Mouse (Mus musculus) spleen, adult 2 months (tissue): ENCODE data around the gene Sart3. TPM values are rescaled to one million over a fixed set of nuclear protein-coding genes. Genes with fewer than 3 reads are reported as not detected.

Experiments used
- DNase-seq, 2 experiments: peaks; one replicate each; pipeline versions ENCODE4 v3.0.0 to v3.0.0-alpha.2; 2012 to 2021; ENCODE audit warnings: low spot score in 2 of 2, low read depth in 1 of 2
- H3K27ac ChIP-seq: fragments of 200-500 bp; 2 replicates; pipeline ENCODE4 v1.5.1; 2012; ENCODE audit warnings: low read length, inconsistent platforms; ENCODE audit not compliant: insufficient read depth
- H3K27me3 ChIP-seq: fragments of 200-500 bp; 2 replicates; pipeline ENCODE4 v1.6.1; 2012; ENCODE audit warnings: mild to moderate bottlenecking, moderate library complexity, low read length, inconsistent platforms; ENCODE audit not compliant: control insufficient read depth, insufficient read depth
- H3K36me3 ChIP-seq: fragments of 200-500 bp; 2 replicates; pipeline ENCODE4 v1.6.1; 2012; ENCODE audit warnings: mild to moderate bottlenecking, low read length, inconsistent platforms; ENCODE audit not compliant: control insufficient read depth, insufficient read depth
- H3K4me1 ChIP-seq: fragments of 200-500 bp; 2 replicates; pipeline ENCODE4 v1.6.1; 2011; ENCODE audit warnings: inconsistent platforms; ENCODE audit not compliant: control insufficient read depth, insufficient read depth, insufficient read length
- H3K4me3 ChIP-seq: fragments of 200-500 bp; 2 replicates; pipeline ENCODE4 v1.5.1; 2011; ENCODE audit warnings: mild to moderate bottlenecking, inconsistent platforms; ENCODE audit not compliant: insufficient read depth, insufficient read length; ENCODE audit errors: extremely low read depth
- CTCF ChIP-seq: fragments of 200-500 bp; IDR thresholded peaks from 2 replicates; pipeline ENCODE4 v1.5.1; 2011; ENCODE audit warnings: mild to moderate bottlenecking, inconsistent platforms; ENCODE audit not compliant: insufficient read depth, insufficient read length, insufficient replicate concordance; ENCODE audit errors: extremely low read depth
- POLR2A ChIP-seq: fragments of 200-500 bp; IDR thresholded peaks from 2 replicates; pipeline ENCODE4 v1.6.1; 2011; ENCODE audit warnings: low read depth, low read length, inconsistent platforms
- WGBS: fragments of 180-500 bp; shearing (Covaris S2); methylation state at CpG from one replicate; pipeline ENCODE4 v1.1.7; 2018; 5-methylcytosine and 5-hydroxymethylcytosine counted together
- polyA plus RNA-seq: library from polyadenylated mRNA; depleted of rRNA; stranded (reverse); fragments of >200 nt; gene quantifications from 2 replicates; pipeline ENCODE4 v1.2.3, GENCODE M21; 2012

Gene Sart3
- polyA plus RNA-seq, 1 experiment: 27.2 TPM

- no peak overlapping the region for H3K27ac ChIP-seq
- peaks cover 25% of the 10 kb centered on the region for H3K36me3 ChIP-seq
- H3K4me1 ChIP-seq: peaks cover 4% of the 10 kb centered on the region; the same call in 1 of the 2 replicates
- H3K4me3 ChIP-seq: no peak overlapping the region
- TF ChIP-seq POLR2A: no peak
- no peak for TF ChIP-seq CTCF
- 92% methylated on average over 11 of the region's 11 CpGs for WGBS
- no peak for DNase-seq
- no peaks in the 10 kb centered on the region for H3K27me3 ChIP-seq
These were observed 34.6 kb downstream of the Sart3 start for GRCm38 (mm10) chr5:113737607-113738237.

GRCm38 (mm10) chr5:113736522-113737164 lies 35.7 kb downstream of the Sart3 start:
- Histone ChIP-seq H3K27me3 (no peaks in the 10 kb centered on the region), H3K4me3 (peak overlapping the region; percentile 85; the same call in 1 of the 2 replicates), H3K27ac (no peak overlapping the region; the same call in 1 of the 2 replicates), H3K36me3 (peaks cover 22% of the 10 kb centered on the region), H3K4me1 (peaks cover 4% of the 10 kb centered on the region; the same call in 1 of the 2 replicates)
- TF ChIP-seq CTCF: no peak
- no peak for TF ChIP-seq POLR2A
- WGBS: 57% methylated on average over 15 of the region's 15 CpGs
- DNase-seq: no peak

- H3K4me3 ChIP-seq: peak overlapping the region; percentile 85
- H3K27me3 ChIP-seq: no peaks in the 10 kb centered on the region
- peaks cover 4% of the 10 kb centered on the region; the same call in 1 of the 2 replicates for H3K4me1 ChIP-seq
- DNase-seq: no peak
- peak overlapping the region; percentile 86 for H3K27ac ChIP-seq
- 1% methylated on average over 10 of the region's 10 CpGs for WGBS
- H3K36me3 ChIP-seq: peaks cover 18% of the 10 kb centered on the region
- no peak for TF ChIP-seq CTCF
- no peak for TF ChIP-seq POLR2A
These were observed 36.2 kb downstream of the Sart3 start for GRCm38 (mm10) chr5:113736113-113736502.

- WGBS: 1% methylated on average over 60 of the region's 71 CpGs
- DNase-seq: peak; percentile 88 to 92
- H3K27me3 ChIP-seq: no peaks in the 10 kb centered on the region
- H3K4me3 ChIP-seq: peak within 1 kb of the TSS; percentile 85
- peak within 1 kb of the TSS; percentile 86 for H3K27ac ChIP-seq
- peaks cover 18% of the 10 kb centered on the region for H3K36me3 ChIP-seq
- H3K4me1 ChIP-seq: peaks cover 4% of the 10 kb centered on the region; the same call in 1 of the 2 replicates
- TF ChIP-seq CTCF: no peak
- TF ChIP-seq POLR2A: peak; percentile 41; the same call in 1 of the 2 replicates
These were observed 36.8 kb downstream of the Sart3 start, which contains the start of gene Ficd for GRCm38 (mm10) chr5:113735345-113736112. Gene Ficd (plus strand): TSS chr5:113735803.

- Histone ChIP-seq H3K36me3 (peaks cover 18% of the 10 kb centered on the region), H3K4me3 (peak overlapping the region; percentile 52; the same call in 1 of the 2 replicates), H3K4me1 (peaks cover 4% of the 10 kb centered on the region; the same call in 1 of the 2 replicates), H3K27me3 (no peaks in the 10 kb centered on the region), H3K27ac (peak overlapping the region; percentile 51)
- 37% methylated on average over 7 of the region's 7 CpGs for WGBS
- no peak for DNase-seq
- no peak for TF ChIP-seq POLR2A
- no peak for TF ChIP-seq CTCF
These were observed 37.3 kb downstream of the Sart3 start for GRCm38 (mm10) chr5:113735023-113735344.

- 91% methylated on average over 5 of the region's 5 CpGs for WGBS
- no peak for DNase-seq
- no peak overlapping the region for H3K27ac ChIP-seq
- H3K4me1 ChIP-seq: peaks cover 4% of the 10 kb centered on the region; the same call in 1 of the 2 replicates
- no peak overlapping the region for H3K4me3 ChIP-seq
- H3K27me3 ChIP-seq: no peaks in the 10 kb centered on the region
- peaks cover 15% of the 10 kb centered on the region for H3K36me3 ChIP-seq
- no peak for TF ChIP-seq CTCF
These were observed 37.9 kb downstream of the Sart3 start for GRCm38 (mm10) chr5:113734376-113734775.
